Mouse (Mus musculus) testis, postnatal 10 days (tissue): ENCODE results near the gene Nkx2-9.

ENCODE experiments used
- DNase-seq: peaks from one replicate; pipeline ENCODE4 v3.0.0; 2021; ENCODE audit warnings: low spot score

The Nkx2-9 gene

GRCm38 (mm10) chr12:56612761-56613437 lies at the start of gene Nkx2-9:
Gene Nkx2-9 (minus strand): TSS chr12:56613284.
- no peak for DNase-seq

- peak; percentile 73 for DNase-seq
These were observed 24.1 kb upstream of the Nkx2-9 start for GRCm38 (mm10) chr12:56637181-56637566.

GRCm38 (mm10) chr12:56636534-56637180 lies 23.6 kb upstream of the Nkx2-9 start:
- DNase-seq, result no peak

- DNase-seq, result no peak
These were observed 3.0 kb upstream of the Nkx2-9 start for GRCm38 (mm10) chr12:56616088-56616487.

- no peak for DNase-seq
These were observed 2.3 kb upstream of the Nkx2-9 start for GRCm38 (mm10) chr12:56615391-56615790.

GRCm38 (mm10) chr12:56614513-56614912 lies 1.4 kb upstream of the Nkx2-9 start:
- DNase-seq, result no peak

- DNase-seq, result no peak
These were observed 929 bp upstream of the Nkx2-9 start for GRCm38 (mm10) chr12:56613916-56614510.

- DNase-seq, result no peak
These were observed 350 bp upstream of the Nkx2-9 start for GRCm38 (mm10) chr12:56613438-56613830.

GRCm38 (mm10) chr12:56612349-56612735 lies 742 bp downstream of the Nkx2-9 start:
- DNase-seq, result no peak

- DNase-seq, result peak; percentile 48
These were observed 1.4 kb downstream of the Nkx2-9 start for GRCm38 (mm10) chr12:56611504-56612348.

- no peak for DNase-seq
These were observed 2.2 kb downstream of the Nkx2-9 start for GRCm38 (mm10) chr12:56610851-56611250.

- peak; percentile 54 for DNase-seq
These were observed 21.4 kb downstream of the Nkx2-9 start for GRCm38 (mm10) chr12:56591722-56592121.

GRCm38 (mm10) chr12:56587830-56588229 lies 25.3 kb downstream of the Nkx2-9 start:
- no peak for DNase-seq
